Mouse (Mus musculus) adrenal gland, adult (tissue): ENCODE results near the gene 3830406C13Rik.

ENCODE experiments used
- DNase-seq, 2 experiments: peaks; one replicate each; pipeline ENCODE4 v3.0.0; 2022 to 2023; ENCODE audit warnings: low spot score in 1 of 2; ENCODE audit not compliant: inconsistent age in 2 of 2

The 3830406C13Rik gene

GRCm38 (mm10) chr14:12342458-12343131 lies 58.6 kb downstream of the 3830406C13Rik start:
- peak in 1 of 2 experiments; percentile 24 for DNase-seq

- no peak for DNase-seq
Observed at GRCm38 (mm10) chr14:12343451-12343941, 59.5 kb downstream of the 3830406C13Rik start.

- no peak for DNase-seq
Observed at GRCm38 (mm10) chr14:12344061-12344745, 60.2 kb downstream of the 3830406C13Rik start.

GRCm38 (mm10) chr14:12344746-12345240 lies 60.8 kb downstream of the 3830406C13Rik start:
- peak in 1 of 2 experiments; percentile 61 for DNase-seq

GRCm38 (mm10) chr14:12345241-12345921 lies 61.4 kb downstream of the 3830406C13Rik start:
- peak in 1 of 2 experiments; percentile 25 for DNase-seq

- peak in 1 of 2 experiments; percentile 64 for DNase-seq
Observed at GRCm38 (mm10) chr14:12346011-12346864, 62.3 kb downstream of the 3830406C13Rik start.

GRCm38 (mm10) chr14:12346865-12347600 lies 63.1 kb downstream of the 3830406C13Rik start:
- peak in 1 of 2 experiments; percentile 26 for DNase-seq

GRCm38 (mm10) chr14:12348089-12348488 lies 64.1 kb downstream of the 3830406C13Rik start, which contains the start of gene Fezf2:
Fezf2 (minus strand) TSS chr14:12348189.
- no peak for DNase-seq

- no peak for DNase-seq
Observed at GRCm38 (mm10) chr14:12349334-12350090, 65.5 kb downstream of the 3830406C13Rik start.

- no peak for DNase-seq
Observed at GRCm38 (mm10) chr14:12350271-12350916, 66.4 kb downstream of the 3830406C13Rik start.
